Mouse (Mus musculus): Measurements from ENCODE around the gene Zfp217.

GRCm38 (mm10) chr2:170101132-170101531 is 46.8 kb downstream of the Zfp217 start:
- TF ChIP-seq CTCF (conservative IDR thresholded peaks at IDR 0.05; ENCODE audit: low read length) (peak; percentile 83), POU5F1 (IDR thresholded peaks at IDR 0.05; ENCODE audit: borderline replicate concordance, low read length) (no peak), NANOG (IDR thresholded peaks at IDR 0.05; ENCODE audit: borderline replicate concordance, low read length) (no peak)
